Mouse (Mus musculus) left cerebral cortex, adult 2 months (tissue): ENCODE measurements at regions not wholly inside any gene's neighbourhood (a gene's known extent, or its start where the extent isn't known, plus 50 kb on each side); places are given as distances from the start of the nearest gene placed in this dataset.

Experiments
- DNase-seq, 2 experiments: peaks; one replicate each; pipeline ENCODE4 v3.0.0; 2021 to 2022; ENCODE audit warnings: low spot score in 2 of 2, mixed read lengths in 1 of 2; ENCODE audit errors: extremely low spot score in 1 of 2
- H3K27ac ChIP-seq: fragments of 200-600 bp; 2 replicates; pipeline ENCODE4 v1.8.1; 2022
- H3K4me3 ChIP-seq: fragments of 200-600 bp; 2 replicates; pipeline ENCODE4 v1.8.1; 2022
- CTCF ChIP-seq: fragments of 200-600 bp; IDR thresholded peaks from 2 replicates; pipeline ENCODE4 v1.8.1; 2022; ENCODE audit warnings: antibody characterized with exemption, mild to moderate bottlenecking, moderate library complexity
- intact Hi-C: fragments of 180-260 bp; cut with DNase I; formaldehyde crosslinking; loops from one replicate; pipeline ENCODE4 v1.15.1; 2025

DNA sequence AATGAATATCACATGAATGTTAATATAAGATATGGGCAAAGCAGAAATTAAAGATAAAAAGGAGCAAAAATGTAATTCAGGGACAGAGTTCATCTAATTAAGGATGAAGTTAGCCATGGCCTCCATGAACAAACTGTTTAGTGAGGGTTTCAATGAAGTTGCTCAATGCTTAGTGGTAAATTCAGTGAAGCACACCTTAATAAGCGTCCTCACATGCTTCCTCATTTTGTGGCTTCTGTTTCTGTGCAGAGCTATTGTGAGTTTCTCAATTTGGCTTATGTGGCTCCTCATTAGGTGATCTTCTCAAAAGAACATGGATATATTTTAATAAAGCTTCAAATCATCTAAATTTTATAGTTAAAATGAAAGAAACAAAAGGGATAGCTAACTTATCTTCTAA lies 1174.8 kb upstream of the Slc10a2 start:
- no peak for TF ChIP-seq CTCF
- Histone ChIP-seq H3K27ac (no peak overlapping the region), H3K4me3 (no peak overlapping the region)
- intact Hi-C loops, result no loop called here
- DNase-seq, result no peak
